Mouse (Mus musculus) c-Kit-positive CD71-positive TER-119-positive erythroid progenitor cells, embryonic 14.5 days (primary cell): ENCODE measurements around the gene Hsd17b14.

Experiments used
- DNase-seq: peaks from one replicate; pipeline ENCODE4 v3.0.0-alpha.2; 2013; ENCODE audit warnings: low spot score

The Hsd17b14 gene

GRCm38 (mm10) chr7:45529461-45529860 lies 25.2 kb upstream of the Hsd17b14 start:
- no peak for DNase-seq

DNA sequence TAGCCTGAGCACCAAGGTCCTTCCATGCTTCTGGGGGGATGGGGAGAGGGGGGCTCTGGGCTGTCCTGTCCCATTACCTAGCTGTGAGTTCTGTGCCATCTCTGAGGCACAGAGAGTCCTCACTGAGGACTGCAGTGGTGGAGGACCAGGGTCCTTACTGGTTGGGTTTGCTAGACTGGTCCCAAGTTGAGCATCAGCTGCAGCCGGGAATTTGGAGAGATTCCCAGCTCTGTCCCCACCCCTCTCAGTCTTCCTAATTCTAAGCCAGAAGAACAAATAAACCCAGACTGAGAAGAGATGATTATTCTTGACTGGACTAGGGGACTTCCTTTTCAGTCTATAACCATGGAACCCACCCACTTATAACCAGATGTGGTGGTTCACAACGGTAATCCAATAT lies 24.1 kb upstream of the Hsd17b14 start:
- DNase-seq, result no peak

GRCm38 (mm10) chr7:45535676-45536075 lies 19.0 kb upstream of the Hsd17b14 start:
- no peak for DNase-seq

DNA sequence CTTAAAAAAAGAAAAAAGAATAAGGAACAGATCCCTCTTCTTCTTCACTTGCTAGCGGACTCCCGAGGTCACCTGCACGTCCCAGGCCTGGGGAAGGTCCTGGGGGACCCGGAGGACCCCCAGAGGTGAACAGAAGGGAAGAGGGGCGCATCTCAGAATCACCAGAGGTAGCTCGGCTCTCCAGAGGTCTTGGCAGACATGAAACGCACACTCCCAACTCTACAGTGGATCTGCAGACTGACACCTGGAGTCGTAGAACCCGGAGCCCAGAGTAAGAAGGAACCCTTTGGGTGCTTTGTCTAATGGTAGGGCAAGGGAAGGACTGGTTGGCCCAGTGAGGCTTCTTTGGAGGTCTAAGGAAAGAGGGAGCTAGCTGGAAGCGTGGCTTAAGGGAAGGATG lies 17.1 kb upstream of the Hsd17b14 start:
- no peak for DNase-seq

DNA sequence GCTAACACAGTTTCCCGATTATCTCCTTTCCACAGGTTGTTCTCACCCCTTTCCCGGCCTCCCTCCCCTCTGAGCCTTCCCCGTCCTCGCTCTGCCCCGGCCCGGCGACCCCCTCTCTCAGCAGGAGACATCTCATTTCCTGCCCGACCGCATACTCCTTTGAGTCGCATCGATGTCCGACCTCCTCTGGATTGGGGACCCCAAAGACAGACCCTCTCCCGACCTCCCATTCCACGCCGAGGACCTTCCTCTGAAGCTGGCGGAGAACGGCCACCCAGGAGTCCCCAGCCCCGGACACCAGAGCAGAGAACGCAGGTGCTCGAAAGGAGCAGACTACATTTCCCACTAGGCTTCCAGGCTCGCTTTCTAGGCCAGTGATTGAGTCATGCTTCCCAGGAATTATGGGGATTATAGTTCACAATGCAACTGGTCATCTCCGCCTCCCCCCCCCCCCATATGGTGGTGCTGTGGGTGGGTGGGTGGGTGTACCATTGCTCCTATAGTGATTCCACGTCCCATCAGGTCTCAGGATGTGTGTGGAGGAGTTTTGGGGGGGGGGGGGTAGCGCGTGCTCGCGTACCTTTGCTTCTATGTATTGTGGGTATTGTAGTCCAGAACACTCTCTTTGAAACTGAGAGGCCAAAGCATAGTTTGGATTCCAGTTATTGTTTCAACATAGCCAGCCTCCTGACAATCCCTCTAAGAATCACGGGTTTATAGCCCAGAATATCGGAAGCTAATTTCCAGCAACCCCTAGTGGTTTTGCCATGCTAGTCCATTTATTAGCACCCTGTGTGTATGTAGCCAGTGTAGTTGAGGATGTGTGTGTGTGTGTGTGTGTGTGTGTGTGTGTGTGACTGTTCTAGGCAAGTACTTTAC lies 16.3 kb upstream of the Hsd17b14 start:
- DNase-seq, result no peak

DNA sequence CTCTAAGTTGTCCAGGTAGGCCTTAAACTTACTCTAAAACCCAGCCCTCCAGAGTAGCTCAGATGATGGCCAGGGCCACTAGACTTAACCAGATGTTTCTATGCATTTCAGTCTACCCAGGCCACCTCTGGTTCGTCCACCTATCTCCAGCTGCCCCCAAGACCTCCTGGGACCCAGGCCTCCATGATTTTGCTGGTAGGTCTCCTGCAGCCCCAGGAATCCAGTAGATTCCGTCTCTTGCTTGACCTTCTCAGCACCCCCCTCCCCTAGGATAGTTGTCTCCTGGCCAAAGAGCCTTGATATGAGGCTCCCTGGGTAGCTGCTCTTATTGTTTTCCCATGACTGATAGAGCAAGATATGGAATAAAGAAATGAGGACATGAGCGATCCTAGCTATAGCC lies 15.6 kb upstream of the Hsd17b14 start:
- DNase-seq, result no peak

GRCm38 (mm10) chr7:45540213-45540612 lies 14.5 kb upstream of the Hsd17b14 start:
- DNase-seq, result no peak

GRCm38 (mm10) chr7:45544525-45544924 lies 10.2 kb upstream of the Hsd17b14 start:
- no peak for DNase-seq

DNA sequence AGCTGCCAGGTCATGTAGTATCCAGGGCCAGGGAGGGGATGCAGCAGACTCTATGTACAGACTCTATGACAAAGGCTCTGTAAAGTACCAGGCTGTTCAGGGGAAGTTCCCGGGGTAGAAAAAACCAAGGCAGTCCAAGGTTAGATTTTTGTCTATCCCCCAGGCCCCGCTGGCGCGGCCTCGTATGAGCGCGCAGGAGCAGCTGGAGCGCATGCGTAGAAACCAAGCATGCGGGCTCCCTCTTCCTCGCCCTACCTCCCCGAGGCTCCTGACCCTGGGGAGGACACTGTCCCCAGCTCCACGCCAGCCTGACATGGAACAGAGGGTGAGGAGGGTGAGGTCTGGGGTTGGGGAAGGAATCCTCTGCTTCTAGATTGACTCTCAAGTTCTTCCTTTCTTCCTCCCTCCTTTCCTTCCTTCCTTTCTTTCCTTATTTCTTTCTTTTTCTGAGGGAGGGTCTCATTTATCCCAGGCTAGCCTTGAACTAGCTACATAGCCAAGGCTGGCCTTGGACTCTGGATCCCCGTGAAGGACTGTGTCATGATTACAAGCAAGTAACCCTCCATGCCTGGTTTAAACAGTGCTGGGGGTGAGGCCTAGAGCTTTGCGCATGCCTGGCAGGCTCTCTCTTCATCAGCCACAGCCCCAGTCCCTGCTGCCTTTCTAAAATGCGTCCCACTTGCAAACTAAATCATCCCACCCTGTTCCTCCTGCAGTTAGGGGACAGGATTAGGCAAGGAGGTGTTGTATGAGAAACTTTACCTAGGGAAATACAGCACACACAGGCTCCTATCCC lies 4.9 kb upstream of the Hsd17b14 start:
- no peak for DNase-seq

GRCm38 (mm10) chr7:45550821-45551511 lies 3.7 kb upstream of the Hsd17b14 start:
- no peak for DNase-seq

DNA sequence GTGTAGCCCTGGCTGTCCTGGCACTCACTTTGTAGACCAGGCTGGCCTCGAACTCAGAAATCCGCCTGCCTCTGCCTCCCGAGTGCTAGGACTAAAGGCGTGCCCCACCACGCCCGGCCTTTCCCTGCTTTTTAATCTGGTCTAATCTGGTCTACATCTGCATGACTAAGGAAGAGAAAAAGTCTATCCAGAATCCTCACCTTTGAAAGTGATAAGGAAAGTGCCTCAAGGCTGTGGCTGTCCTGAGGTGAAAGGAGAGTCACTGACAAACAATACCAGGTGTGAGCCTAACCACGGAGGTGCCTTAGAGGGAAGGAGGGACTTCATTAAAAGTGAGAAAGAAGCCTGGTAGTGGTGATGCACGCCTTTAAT lies 3.2 kb upstream of the Hsd17b14 start:
- no peak for DNase-seq

- no peak for DNase-seq
These were observed 1.2 kb upstream of the Hsd17b14 start for GRCm38 (mm10) chr7:45553519-45553918.

GRCm38 (mm10) chr7:45553990-45554389 lies 703 bp upstream of the Hsd17b14 start:
- DNase-seq, result no peak

- DNase-seq, result peak; percentile 73
These were observed 1.1 kb downstream of the Hsd17b14 start for GRCm38 (mm10) chr7:45555787-45556186.

GRCm38 (mm10) chr7:45558907-45559306 lies 4.2 kb downstream of the Hsd17b14 start:
- DNase-seq, result no peak

GRCm38 (mm10) chr7:45560241-45560640 lies 5.5 kb downstream of the Hsd17b14 start:
- DNase-seq, result no peak

DNA sequence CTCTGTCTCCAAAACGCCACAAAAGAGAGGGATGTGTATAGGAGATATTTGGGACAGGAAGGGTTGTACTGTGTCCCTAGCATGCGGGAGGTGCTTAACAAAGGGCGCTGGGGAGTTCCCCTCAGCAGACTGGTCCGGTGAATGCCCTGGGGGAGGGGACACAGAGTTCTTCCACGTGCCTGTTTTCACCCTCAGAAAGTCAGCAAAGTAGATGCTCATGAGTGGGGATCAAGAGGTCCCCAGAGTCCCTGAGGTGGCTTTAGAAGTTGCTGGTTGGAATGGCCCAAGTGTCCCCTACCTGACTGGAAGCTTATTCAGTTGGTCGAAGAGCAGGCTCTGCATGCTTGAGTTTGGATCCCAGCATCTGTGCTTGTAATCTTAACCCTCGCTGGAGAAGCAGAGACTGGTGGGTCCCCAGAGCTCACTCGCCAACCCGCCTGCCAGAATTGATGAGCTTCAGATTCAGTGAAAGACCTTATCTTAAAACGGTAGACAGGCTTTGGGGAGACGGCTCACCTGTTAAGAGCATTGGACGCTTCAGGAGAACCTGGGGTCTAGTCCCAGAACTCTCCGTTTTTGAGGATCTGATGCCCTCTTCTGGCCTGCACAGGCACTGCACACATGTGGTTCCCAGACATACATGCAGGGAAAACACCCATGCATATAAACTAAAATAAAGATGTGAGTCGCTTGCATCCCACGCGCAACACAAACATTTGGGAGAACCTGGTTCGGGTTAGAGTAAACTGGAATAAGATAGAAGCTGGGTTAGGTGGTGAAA lies 6.3 kb downstream of the Hsd17b14 start:
- DNase-seq, result peak; percentile 74

DNA sequence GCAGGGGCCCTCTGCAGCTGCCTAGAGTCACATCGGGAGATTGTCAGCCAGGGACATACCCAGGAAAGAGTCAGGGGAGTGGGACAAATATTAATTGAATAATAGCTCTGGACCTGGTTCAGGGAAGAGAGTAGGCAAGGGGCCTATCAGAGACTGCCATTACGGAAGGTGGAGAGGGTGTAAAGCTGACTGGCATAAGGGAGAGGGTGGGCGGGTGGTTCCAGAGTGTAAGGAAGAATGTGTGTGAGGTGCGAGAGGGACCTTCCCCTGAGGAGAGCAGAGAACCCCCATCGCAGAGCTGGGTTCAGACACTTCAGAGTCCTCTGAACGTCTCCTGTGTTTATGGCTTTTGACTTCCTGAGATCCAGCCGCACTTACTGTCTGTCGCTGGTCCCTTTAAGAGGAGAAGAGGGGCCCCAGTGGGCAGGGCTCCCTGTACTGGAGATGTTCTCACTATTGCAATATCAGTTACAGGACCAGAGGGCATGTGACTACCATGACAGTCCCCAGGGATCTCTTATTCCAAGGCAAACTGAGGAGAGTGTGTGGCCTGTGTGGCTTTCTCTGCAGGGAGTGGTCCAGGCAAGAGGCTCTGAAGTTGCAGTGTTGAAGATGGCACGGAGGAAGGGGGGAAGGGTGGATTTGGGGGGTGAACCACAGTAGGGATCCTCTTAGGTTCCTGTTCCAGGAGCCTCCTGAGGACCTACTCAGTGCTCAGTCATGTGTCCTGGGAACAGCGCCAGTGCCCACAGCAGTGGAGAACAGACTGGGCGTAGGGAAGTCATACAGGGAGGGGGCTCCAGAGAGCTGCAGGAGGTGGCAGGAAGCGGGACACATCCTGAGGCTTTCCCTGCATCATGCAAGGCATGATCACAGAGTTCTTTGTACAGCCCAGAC lies 7.2 kb downstream of the Hsd17b14 start:
- DNase-seq, result peak; percentile 56

DNA sequence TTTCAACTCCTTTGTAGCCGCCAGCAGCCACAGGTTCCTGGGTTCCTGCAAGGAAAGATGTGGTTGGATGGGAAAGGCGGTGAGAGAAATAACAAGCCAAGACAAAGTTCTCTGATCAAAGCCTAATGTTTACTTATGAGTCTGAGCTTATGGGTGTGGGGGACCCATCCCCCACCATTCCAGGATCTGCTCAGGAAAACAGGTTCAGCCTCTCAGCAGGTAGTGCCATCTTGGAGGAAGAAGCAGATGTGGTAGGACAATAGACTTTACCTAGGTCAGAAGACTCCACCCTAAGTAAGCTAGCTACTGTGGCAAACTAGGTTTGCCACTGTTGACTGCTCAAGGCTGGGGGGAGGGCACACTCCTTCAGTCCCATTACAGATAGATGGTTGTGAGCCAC lies 10.1 kb downstream of the Hsd17b14 start:
- no peak for DNase-seq

GRCm38 (mm10) chr7:45565446-45565845 lies 10.8 kb downstream of the Hsd17b14 start:
- DNase-seq, result no peak
